Comparison of ENCODE assay signal across 11 mouse cellular contexts in the genomic region with DNA sequence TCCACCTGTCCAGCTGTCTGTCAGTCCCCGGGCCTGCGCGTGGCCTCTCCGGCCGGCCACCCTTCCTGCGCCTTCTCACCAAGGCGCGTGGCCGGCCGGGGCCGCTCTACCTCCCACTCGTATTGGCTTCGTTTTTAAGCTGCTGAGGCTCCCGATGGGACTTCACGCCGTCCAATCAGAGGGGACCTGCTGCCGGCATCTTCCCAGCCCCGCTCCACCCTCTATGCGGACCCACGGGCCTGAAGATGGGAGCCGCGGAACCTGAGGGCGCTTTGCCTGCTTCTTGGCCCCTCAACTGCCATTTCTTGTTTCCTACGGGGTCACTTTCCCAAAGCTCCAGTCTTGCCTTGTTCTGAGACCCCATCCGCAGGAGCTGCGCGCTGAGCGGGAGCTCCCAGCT. TPM values are rescaled to one million over a fixed set of nuclear protein-coding genes. Genes with fewer than 3 reads are reported as not detected.
DNase-seq lines count a peak whose midpoint lies in the region; ATAC-seq lines count a peak whose summit lies in the region.
"Had no signal": no experiment of that assay in that cellular context is flagged by ENCODE, and none has a peak within 500 bp of the region (broad histone marks: within the 10 kb centered on the region; RNA-seq: fewer than 3 reads in every experiment).

A gene (minus strand): TSS at position 108 of the 400 bp plus-strand sequence.

- 0% methylated on average over 28 of the region's 28 CpGs for WGBS in kidney, embryonic 14.5 days
- 1% methylated on average over 28 of the region's 28 CpGs for WGBS in embryonic facial prominence, embryonic 10.5 days
- WGBS in hindbrain, embryonic 12.5 days: 1% methylated on average over 28 of the region's 28 CpGs
- under 1% methylated on average over 28 of the region's 28 CpGs for WGBS in midbrain, embryonic 15.5 days

- H3K27ac ChIP-seq in kidney, embryonic 14.5 days (ENCODE audit: low read depth, low read length): no peak within 1 kb of the TSS
- H3K27ac ChIP-seq in embryonic facial prominence, embryonic 10.5 days (replicated peaks): no peak within 1 kb of the TSS
- H3K27ac ChIP-seq in hindbrain, embryonic 12.5 days: no peak within 1 kb of the TSS
- H3K27ac ChIP-seq in midbrain, embryonic 15.5 days: no peak within 1 kb of the TSS

- no peaks in the 10 kb centered on the region for H3K9me3 ChIP-seq in kidney, embryonic 14.5 days (ENCODE audit: control insufficient read depth, low read length)
- H3K9me3 ChIP-seq in embryonic facial prominence, embryonic 10.5 days: no peaks in the 10 kb centered on the region
- H3K9me3 ChIP-seq in hindbrain, embryonic 12.5 days (replicated peaks): no peaks in the 10 kb centered on the region
- H3K9me3 ChIP-seq in midbrain, embryonic 15.5 days: no peaks in the 10 kb centered on the region

- H3K4me3 ChIP-seq in kidney, embryonic 14.5 days (ENCODE audit: low read length): peak within 1 kb of the TSS; percentile 30
- H3K4me3 ChIP-seq in embryonic facial prominence, embryonic 10.5 days: peak within 1 kb of the TSS; percentile 46
- H3K4me3 ChIP-seq in hindbrain, embryonic 12.5 days: peak within 1 kb of the TSS; percentile 30
- H3K4me3 ChIP-seq in midbrain, embryonic 15.5 days: peak within 1 kb of the TSS; percentile 40

- DNase-seq in kidney, adult 11 months: no peak
- no peak for DNase-seq in embryonic facial prominence, embryonic 10.5 days (ENCODE audit: low spot score)
- DNase-seq in urinary bladder, adult 2 months (ENCODE audit: low spot score): no peak
- DNase-seq in left cerebral cortex, adult 8-10 months (ENCODE audit: low spot score in 2 of 2): no peak
- DNase-seq in adrenal gland, postnatal 4 days (ENCODE audit: low spot score in 2 of 2): no peak

- H3K4me1 ChIP-seq in kidney, embryonic 14.5 days (ENCODE audit: control insufficient read depth, insufficient read depth, low read length): peaks cover 5% of the 10 kb centered on the region; the same call in 1 of the 2 replicates
- H3K4me1 ChIP-seq in embryonic facial prominence, embryonic 10.5 days: peaks cover 12% of the 10 kb centered on the region
- peaks cover 9% of the 10 kb centered on the region for H3K4me1 ChIP-seq in hindbrain, embryonic 12.5 days
- H3K4me1 ChIP-seq in midbrain, embryonic 15.5 days: peaks cover 12% of the 10 kb centered on the region

- H3K4me2 ChIP-seq in kidney, embryonic 14.5 days (replicated peaks; ENCODE audit: low read depth, low read length): peak within 1 kb of the TSS; percentile 34
- peak within 1 kb of the TSS; percentile 52 for H3K4me2 ChIP-seq in hindbrain, embryonic 12.5 days (replicated peaks)
- peak within 1 kb of the TSS; percentile 61 for H3K4me2 ChIP-seq in midbrain, embryonic 15.5 days

- no peak for ATAC-seq in kidney, embryonic 14.5 days (ENCODE audit: low FRiP score, low TSS enrichment)
- no peak for ATAC-seq in hindbrain, embryonic 12.5 days (ENCODE audit: low FRiP score)
- ATAC-seq in midbrain, embryonic 15.5 days (replicated peaks): no peak
- ATAC-seq: inflammation-experienced regulatory T-cells, adult 6 months had no signal

- H3K9ac ChIP-seq in kidney, embryonic 14.5 days (ENCODE audit: low read depth, low read length): no peak within 1 kb of the TSS
- H3K9ac ChIP-seq in hindbrain, embryonic 12.5 days: peak within 1 kb of the TSS; percentile 35; the same call in 1 of the 2 replicates
- H3K9ac ChIP-seq in midbrain, embryonic 15.5 days: peak within 1 kb of the TSS; percentile 28; the same call in 1 of the 2 replicates

- no peaks in the 10 kb centered on the region for H3K36me3 ChIP-seq in kidney, embryonic 14.5 days (ENCODE audit: control insufficient read depth, insufficient read depth, low read length)
- no peaks in the 10 kb centered on the region for H3K36me3 ChIP-seq in embryonic facial prominence, embryonic 10.5 days (replicated peaks)
- H3K36me3 ChIP-seq in hindbrain, embryonic 12.5 days: no peaks in the 10 kb centered on the region
- H3K36me3 ChIP-seq in midbrain, embryonic 15.5 days (replicated peaks): no peaks in the 10 kb centered on the region

- H3K27me3 ChIP-seq in kidney, embryonic 14.5 days (ENCODE audit: control insufficient read depth, insufficient read depth, low read length): peaks cover 79% of the 10 kb centered on the region
- peaks cover 97% of the 10 kb centered on the region for H3K27me3 ChIP-seq in embryonic facial prominence, embryonic 10.5 days (replicated peaks; ENCODE audit: low read depth, poor library complexity, severe bottlenecking)
- H3K27me3 ChIP-seq in hindbrain, embryonic 12.5 days: peaks cover 95% of the 10 kb centered on the region
- H3K27me3 ChIP-seq in midbrain, embryonic 15.5 days (replicated peaks): peaks cover 78% of the 10 kb centered on the region

RNA-seq across cellular contexts. Expression of the gene that starts here (rescaled TPM):
- polyA plus RNA-seq in kidney, embryonic 14.5 days (2014; fragmentation: Nextera tagmentation; extraction: Ambion mirVana): 0.10 TPM in 1 of 2 replicates, not detected in the other
- 1.2 and 1.9 TPM in 2 replicates for polyA plus RNA-seq in embryonic facial prominence, embryonic 10.5 days (2016; fragmentation: Nextera tagmentation; extraction: Ambion mirVana)
- 2.3 and 3.3 TPM in 2 replicates for polyA plus RNA-seq in hindbrain, embryonic 12.5 days (2016; fragmentation: Nextera tagmentation; extraction: Ambion mirVana)
- 14.9 and 16.5 TPM in 2 replicates for polyA plus RNA-seq in midbrain, embryonic 15.5 days (2015; fragmentation: Nextera tagmentation; extraction: Ambion mirVana)
- not detected in 2 replicates for polyA plus RNA-seq in urinary bladder, adult 2 months (2012; rRNA removed)
- total RNA-seq in left cerebral cortex, adult 8-10 months (2022): not detected
- not detected for total RNA-seq in adrenal gland, postnatal 4 days (2021)
- total RNA-seq: CH12.LX had no signal
- polyA plus RNA-seq: inflammation-experienced regulatory T-cells, adult 6 months; liver, embryonic 16.5 days had no signal
